Mouse (Mus musculus): Measurements from ENCODE around the gene Fam57a. TPM values are rescaled to one million over a fixed set of nuclear protein-coding genes. Genes with fewer than 3 reads are reported as not detected.

Gene Fam57a
- polyA plus RNA-seq, 1 experiment = 3.5 TPM

DNA sequence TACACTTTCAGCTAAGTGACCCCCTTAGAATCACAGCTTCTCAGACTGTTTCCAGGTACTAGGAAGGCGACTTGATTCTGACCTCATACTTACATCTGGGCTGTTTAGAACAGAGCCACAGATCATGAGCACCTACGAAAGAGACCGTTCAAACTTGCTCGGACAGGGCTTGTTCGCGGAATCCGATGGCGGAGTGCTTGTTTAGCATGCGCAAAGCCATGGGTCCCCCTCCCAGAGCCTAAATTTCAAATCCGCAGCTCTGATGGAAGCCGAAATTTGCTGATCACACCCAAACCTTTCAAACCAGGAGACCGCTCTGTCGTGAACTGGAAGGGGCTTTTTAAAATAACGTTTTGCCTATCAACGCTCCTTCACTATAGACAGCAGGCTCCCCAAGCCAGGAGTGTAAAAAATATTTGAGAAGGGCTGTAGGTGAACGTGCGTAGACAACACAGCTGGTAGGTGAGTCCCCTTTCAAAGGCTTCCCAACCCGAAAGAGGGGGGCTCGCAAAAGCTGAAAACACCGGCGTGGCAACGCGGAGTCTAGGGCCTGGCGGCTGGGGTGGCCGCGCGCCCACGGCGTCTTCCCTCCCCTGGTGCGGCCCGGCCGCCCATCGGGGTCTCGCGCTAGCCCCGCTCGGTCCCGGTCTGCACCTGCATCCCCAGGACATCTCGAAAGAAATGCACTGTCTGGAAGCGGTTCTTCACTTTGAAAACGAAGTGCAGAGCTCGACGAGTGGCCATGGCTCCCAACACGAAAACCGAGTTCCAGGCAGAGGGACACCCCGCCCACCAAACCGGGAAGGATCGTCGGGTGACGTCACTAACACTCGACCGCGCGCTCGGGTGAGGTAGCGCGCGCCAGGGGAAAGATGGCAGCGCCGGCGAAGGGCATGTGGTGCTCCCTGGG is 63.7 kb downstream of the Fam57a start, which contains the start of the genes Mrm3 and Glod4:
Gene Mrm3 (plus strand): TSS at position 815 of the 910 bp plus-strand sequence.
Gene Glod4 (minus strand): TSS at position 825 of the 910 bp plus-strand sequence.
- Histone ChIP-seq H3K27ac (ENCODE audit: insufficient read depth, low read length) (no peak within 1 kb of the TSS), H3K4me3 (ENCODE audit: extremely low read depth, insufficient read depth, insufficient read length) (peak within 1 kb of the TSS; percentile 79), H3K27me3 (ENCODE audit: control insufficient read depth, insufficient read depth, low read length) (no peaks in the 10 kb centered on the region), H3K4me1 (ENCODE audit: control insufficient read depth, insufficient read depth, insufficient read length) (peaks cover 3% of the 10 kb centered on the region; the same call in 1 of the 2 replicates), H3K36me3 (ENCODE audit: control insufficient read depth, insufficient read depth, low read length) (peaks cover 5% of the 10 kb centered on the region)
- peak; percentile 59 to 85 for DNase-seq (ENCODE audit: low read depth in 1 of 2, low spot score in 2 of 2)
- TF ChIP-seq POLR2A (IDR thresholded peaks at IDR 0.05; ENCODE audit: low read depth, low read length) (peak; percentile 15; the same call in 1 of the 2 replicates), CTCF (IDR thresholded peaks at IDR 0.05; ENCODE audit: extremely low read depth, insufficient read depth, insufficient read length, insufficient replicate concordance) (no peak)
- 1% methylated on average over 61 of the region's 61 CpGs for WGBS

DNA sequence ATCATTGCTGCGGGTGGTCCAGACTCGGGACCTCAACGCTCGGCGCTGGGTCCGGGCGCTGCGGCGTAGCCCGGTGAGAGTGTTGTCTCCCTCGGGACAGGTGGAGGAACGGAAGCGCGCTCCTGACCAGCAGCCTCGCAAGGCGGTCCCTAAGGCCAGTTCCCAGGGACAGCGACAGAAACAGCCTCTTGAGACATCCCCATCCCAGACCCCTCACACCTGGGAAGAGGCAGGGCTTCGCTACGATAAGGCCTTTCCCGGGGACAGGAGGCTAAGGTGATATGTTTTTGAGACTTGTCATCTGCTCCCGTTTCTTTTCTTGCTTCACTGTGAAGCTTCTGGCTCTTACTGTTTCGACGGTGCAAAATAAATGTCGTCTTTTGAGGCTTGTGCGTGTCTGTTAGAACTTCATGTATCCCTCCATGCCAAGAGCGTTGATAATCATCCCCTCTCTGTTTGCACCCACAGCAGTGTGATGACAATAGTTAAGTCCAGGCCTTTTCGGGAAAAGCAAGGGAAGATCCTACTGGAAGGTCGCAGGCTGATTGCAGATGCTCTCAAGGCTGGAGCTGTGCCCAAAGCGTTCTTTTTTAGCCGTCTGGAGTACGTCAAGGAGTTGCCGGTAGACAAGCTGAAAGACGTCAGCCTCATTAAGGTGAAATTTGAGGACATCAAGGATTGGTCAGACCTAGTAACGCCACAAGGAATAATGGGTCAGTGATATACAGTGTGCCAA is 64.5 kb downstream of the Fam57a start:
- Histone ChIP-seq H3K4me1 (ENCODE audit: control insufficient read depth, insufficient read depth, insufficient read length) (peaks cover 3% of the 10 kb centered on the region; the same call in 1 of the 2 replicates), H3K27ac (ENCODE audit: insufficient read depth, low read length) (no peak overlapping the region), H3K4me3 (ENCODE audit: extremely low read depth, insufficient read depth, insufficient read length) (peak overlapping the region; percentile 79), H3K36me3 (ENCODE audit: control insufficient read depth, insufficient read depth, low read length) (peaks cover 8% of the 10 kb centered on the region), H3K27me3 (ENCODE audit: control insufficient read depth, insufficient read depth, low read length) (no peaks in the 10 kb centered on the region)
- TF ChIP-seq CTCF (IDR thresholded peaks at IDR 0.05; ENCODE audit: extremely low read depth, insufficient read depth, insufficient read length, insufficient replicate concordance) (no peak), POLR2A (IDR thresholded peaks at IDR 0.05; ENCODE audit: low read depth, low read length) (no peak)
- no peak for DNase-seq (ENCODE audit: low read depth in 1 of 2, low spot score in 2 of 2)
- 8% methylated on average over 34 of the region's 34 CpGs for WGBS

DNA sequence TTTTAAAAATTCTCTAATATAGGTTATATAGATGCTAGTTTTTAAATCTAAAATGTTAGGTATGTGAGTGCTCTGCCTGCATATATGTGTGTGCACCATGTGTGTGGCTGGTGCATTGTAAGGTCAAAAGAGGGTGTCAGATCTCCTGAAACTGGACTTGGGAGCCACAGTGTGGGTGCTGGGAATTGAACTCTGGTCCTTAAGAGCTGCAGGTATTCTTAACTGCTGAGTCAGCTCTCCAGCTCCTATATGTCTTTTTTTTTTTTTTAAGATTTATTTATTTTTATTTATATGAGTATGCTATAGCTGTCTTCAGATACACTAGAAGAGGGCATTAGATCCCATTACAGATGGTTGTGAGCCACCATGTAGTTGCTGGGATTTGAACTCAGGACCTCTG is 67.0 kb downstream of the Fam57a start:
- Histone ChIP-seq H3K27me3 (ENCODE audit: control insufficient read depth, insufficient read depth, low read length) (no peaks in the 10 kb centered on the region), H3K36me3 (ENCODE audit: control insufficient read depth, insufficient read depth, low read length) (peaks cover 6% of the 10 kb centered on the region), H3K4me3 (ENCODE audit: extremely low read depth, insufficient read depth, insufficient read length) (no peak overlapping the region), H3K4me1 (ENCODE audit: control insufficient read depth, insufficient read depth, insufficient read length) (peaks cover 3% of the 10 kb centered on the region; the same call in 1 of the 2 replicates), H3K27ac (ENCODE audit: insufficient read depth, low read length) (no peak overlapping the region)
- TF ChIP-seq POLR2A (IDR thresholded peaks at IDR 0.05; ENCODE audit: low read depth, low read length) (no peak), CTCF (IDR thresholded peaks at IDR 0.05; ENCODE audit: extremely low read depth, insufficient read depth, insufficient read length, insufficient replicate concordance) (no peak)
- DNase-seq (ENCODE audit: low read depth in 1 of 2, low spot score in 2 of 2) = no peak

DNA sequence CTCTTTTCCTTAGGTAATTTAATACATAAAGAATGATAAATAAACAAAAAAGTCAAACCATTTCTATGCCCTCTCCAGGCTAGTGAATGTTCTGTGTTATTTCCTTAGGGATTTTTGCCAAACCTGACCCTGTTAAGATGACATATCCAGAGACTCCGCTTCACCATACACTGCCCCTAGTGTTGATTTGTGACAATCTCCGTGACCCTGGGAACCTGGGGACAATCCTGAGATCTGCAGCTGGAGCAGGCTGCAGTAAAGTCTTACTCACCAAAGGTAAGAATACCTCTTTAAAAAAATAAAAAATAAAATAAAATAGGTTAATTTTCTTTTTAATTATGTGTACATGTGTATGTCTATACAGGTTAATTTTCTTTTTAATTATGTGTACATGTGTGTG is 67.8 kb downstream of the Fam57a start:
- no peak overlapping the region for H3K4me3 ChIP-seq (ENCODE audit: extremely low read depth, insufficient read depth, insufficient read length)
- TF ChIP-seq CTCF (IDR thresholded peaks at IDR 0.05; ENCODE audit: extremely low read depth, insufficient read depth, insufficient read length, insufficient replicate concordance) (no peak), POLR2A (IDR thresholded peaks at IDR 0.05; ENCODE audit: low read depth, low read length) (no peak)
- WGBS = 95% methylated on average over 2 of the region's 2 CpGs

DNA sequence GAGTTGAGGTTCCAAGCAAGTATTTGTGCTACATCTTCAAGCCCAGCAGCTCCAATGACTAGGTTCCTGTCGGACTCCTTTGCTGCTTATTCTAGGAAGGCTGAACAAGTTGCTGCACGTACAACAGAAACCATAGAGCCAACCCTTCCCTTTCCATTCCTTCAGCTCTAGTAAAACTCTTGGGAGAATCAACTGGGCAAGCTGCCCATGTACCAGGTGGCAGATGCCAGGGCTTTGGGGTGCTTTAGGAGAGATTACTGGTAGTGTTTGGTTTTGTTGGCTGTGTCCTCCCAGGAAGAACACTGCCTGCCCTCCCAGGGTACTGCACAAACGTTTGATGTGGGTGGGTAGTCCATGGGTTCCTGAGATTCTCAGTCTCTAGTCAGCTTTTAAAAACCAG is 72.6 kb downstream of the Fam57a start:
- TF ChIP-seq CTCF (IDR thresholded peaks at IDR 0.05; ENCODE audit: extremely low read depth, insufficient read depth, insufficient read length, insufficient replicate concordance) = no peak
- TF ChIP-seq POLR2A (IDR thresholded peaks at IDR 0.05; ENCODE audit: low read depth, low read length) = no peak
- Histone ChIP-seq H3K27ac (ENCODE audit: insufficient read depth, low read length) (no peak overlapping the region), H3K4me1 (ENCODE audit: control insufficient read depth, insufficient read depth, insufficient read length) (no peaks in the 10 kb centered on the region), H3K4me3 (ENCODE audit: extremely low read depth, insufficient read depth, insufficient read length) (no peak overlapping the region), H3K36me3 (ENCODE audit: control insufficient read depth, insufficient read depth, low read length) (peaks cover 6% of the 10 kb centered on the region), H3K27me3 (ENCODE audit: control insufficient read depth, insufficient read depth, low read length) (no peaks in the 10 kb centered on the region)
- DNase-seq (ENCODE audit: low read depth in 1 of 2, low spot score in 2 of 2) = no peak
- 80% methylated on average over 3 of the region's 3 CpGs for WGBS

More for the DNA sequence above, 67.8 kb downstream of the Fam57a start:
- Histone ChIP-seq H3K27ac (ENCODE audit: insufficient read depth, low read length) (no peak overlapping the region), H3K4me1 (ENCODE audit: control insufficient read depth, insufficient read depth, insufficient read length) (peaks cover 3% of the 10 kb centered on the region; the same call in 1 of the 2 replicates), H3K27me3 (ENCODE audit: control insufficient read depth, insufficient read depth, low read length) (no peaks in the 10 kb centered on the region), H3K36me3 (ENCODE audit: control insufficient read depth, insufficient read depth, low read length) (peaks cover 6% of the 10 kb centered on the region)
- no peak for DNase-seq (ENCODE audit: low read depth in 1 of 2, low spot score in 2 of 2)

DNA sequence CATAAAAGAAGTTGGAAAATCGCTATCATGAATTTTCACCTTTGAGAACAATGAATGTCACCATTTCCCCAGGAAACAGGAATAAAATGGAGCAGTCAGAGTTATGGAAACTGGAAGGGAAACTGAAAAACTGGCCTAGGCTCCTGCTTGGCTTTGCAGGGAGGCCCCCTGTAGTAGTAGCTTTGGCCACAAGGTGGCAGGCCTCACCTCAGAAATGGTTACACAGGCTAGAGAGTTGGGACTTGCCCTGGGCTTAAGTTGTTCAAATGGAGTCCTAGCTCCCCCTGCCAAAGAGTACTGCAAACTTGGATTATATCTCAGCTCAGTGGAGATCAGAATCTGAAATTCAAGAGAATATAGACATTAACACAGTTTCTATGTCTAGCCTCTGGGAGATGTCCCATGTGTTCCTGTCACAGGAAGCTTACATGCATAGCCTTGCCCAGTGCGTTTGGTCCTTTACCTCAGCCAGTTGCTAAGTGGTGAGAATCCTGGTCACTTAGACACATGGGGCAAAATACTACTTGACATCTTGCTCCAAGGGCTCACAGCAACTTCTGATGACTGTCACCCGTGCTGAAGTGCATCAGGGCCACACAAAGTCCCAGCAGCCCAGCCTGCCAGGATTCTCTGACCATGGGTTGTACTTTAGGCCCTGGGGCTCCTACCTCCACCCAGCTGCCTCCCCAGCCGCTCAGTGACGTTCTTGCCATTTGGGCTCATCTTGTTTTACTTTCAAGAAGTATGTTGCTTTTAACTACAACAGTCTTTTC is 73.9 kb downstream of the Fam57a start:
- peaks cover 5% of the 10 kb centered on the region; the same call in 1 of the 2 replicates for H3K36me3 ChIP-seq (ENCODE audit: control insufficient read depth, insufficient read depth, low read length)
- H3K4me1 ChIP-seq (ENCODE audit: control insufficient read depth, insufficient read depth, insufficient read length) = no peaks in the 10 kb centered on the region
- no peak overlapping the region for H3K27ac ChIP-seq (ENCODE audit: insufficient read depth, low read length)
- WGBS = 71% methylated on average over 5 of the region's 5 CpGs
- no peak overlapping the region for H3K4me3 ChIP-seq (ENCODE audit: extremely low read depth, insufficient read depth, insufficient read length)
- H3K27me3 ChIP-seq (ENCODE audit: control insufficient read depth, insufficient read depth, low read length) = no peaks in the 10 kb centered on the region
- peak; percentile 53 to 81 for DNase-seq (ENCODE audit: low read depth in 1 of 2, low spot score in 2 of 2)
- TF ChIP-seq CTCF (IDR thresholded peaks at IDR 0.05; ENCODE audit: extremely low read depth, insufficient read depth, insufficient read length, insufficient replicate concordance) = peak; percentile 91; the same call in 1 of the 2 replicates
- no peak for TF ChIP-seq POLR2A (IDR thresholded peaks at IDR 0.05; ENCODE audit: low read depth, low read length)
